Mouse (Mus musculus) kidney, adult 2 months (tissue): Measurements from ENCODE around the gene Cdh24.

Experiments
- CTCF ChIP-seq: fragments of 200-500 bp; conservative IDR thresholded peaks from 2 replicates; pipeline ENCODE4 v1.5.1; 2011; ENCODE audit warnings: low read depth, mild to moderate bottlenecking, control low read depth, low read length, moderate library complexity, mixed read lengths; ENCODE audit not compliant: insufficient read depth, insufficient read length
- POLR2A ChIP-seq: fragments of 200-500 bp; IDR thresholded peaks from one replicate; pipeline ENCODE4 v1.6.1; 2011; ENCODE audit warnings: low read depth, low read length, control low read depth

GRCm38 (mm10) chr14:54624976-54625375, 16.2 kb downstream of the Cdh24 start:
- TF ChIP-seq CTCF: no peak
- no peak for TF ChIP-seq POLR2A
